Mouse (Mus musculus): ENCODE data around the gene Gdpd5.
"Not testable (repeated sequence)": the region's sequence is repeated elsewhere in the genome, so short reads cannot be mapped to it uniquely, and the experiment has no call there.

Gdpd5 gene

DNA sequence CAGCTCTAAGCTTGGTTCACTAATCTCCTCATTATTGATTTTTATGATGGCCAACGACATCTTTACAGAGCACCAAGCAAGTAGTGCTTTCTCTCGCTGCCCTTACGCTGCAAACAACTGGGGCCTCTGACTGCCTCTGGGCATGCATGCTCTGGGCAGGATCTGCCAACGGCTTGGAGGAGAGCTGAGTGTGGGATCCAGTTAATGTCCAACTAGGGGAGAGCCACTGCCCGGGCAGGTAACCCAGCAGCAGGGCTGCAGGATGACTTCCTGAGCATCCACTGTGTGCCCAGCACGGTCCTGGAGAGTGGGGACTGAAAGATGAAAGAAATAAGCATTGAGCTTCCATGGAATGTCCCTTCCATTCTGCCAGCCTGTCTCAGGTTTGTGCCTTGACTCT, 14.5 kb upstream of the Gdpd5 start:
- no peak for DNase-seq

DNA sequence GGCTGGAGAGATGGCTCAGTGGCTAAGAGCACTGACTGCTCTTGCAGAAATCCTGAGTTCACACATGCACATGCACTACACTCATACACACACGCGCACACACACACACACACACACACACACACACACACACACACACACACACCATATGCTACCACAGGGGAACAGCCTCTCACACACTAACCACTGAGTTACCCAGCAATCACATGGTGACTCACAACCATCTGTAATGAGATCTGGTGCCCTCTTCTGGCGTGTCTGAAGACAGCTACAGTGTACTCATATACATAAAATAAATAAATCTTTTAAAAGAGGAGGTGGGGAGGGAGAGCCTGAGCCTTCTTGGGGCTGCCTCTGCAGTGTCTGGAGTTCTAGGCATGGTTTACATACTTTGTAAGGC, 6.9 kb upstream of the Gdpd5 start:
- DNase-seq, result not testable (repeated sequence)

DNA sequence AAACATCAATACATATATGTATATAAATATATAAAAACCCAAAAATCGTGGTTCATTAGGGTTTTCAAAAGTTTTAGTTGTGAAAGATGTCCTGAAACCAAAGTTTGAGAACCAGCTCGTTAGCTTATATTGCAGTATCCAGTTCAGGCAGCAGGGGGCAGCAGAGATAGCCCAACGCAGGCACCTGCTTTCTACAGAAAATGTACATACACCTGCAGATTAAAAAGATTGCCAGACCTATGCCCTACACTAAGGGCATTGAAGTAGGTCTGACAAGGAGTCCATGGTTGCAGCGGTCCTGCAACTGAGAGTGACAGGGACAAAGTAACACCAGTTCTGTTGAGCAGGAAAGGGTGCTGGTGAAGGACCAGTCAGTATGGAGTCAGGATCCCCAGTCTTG, 5.8 kb upstream of the Gdpd5 start:
- peak in 1 of 2 experiments; percentile 85 for DNase-seq

DNA sequence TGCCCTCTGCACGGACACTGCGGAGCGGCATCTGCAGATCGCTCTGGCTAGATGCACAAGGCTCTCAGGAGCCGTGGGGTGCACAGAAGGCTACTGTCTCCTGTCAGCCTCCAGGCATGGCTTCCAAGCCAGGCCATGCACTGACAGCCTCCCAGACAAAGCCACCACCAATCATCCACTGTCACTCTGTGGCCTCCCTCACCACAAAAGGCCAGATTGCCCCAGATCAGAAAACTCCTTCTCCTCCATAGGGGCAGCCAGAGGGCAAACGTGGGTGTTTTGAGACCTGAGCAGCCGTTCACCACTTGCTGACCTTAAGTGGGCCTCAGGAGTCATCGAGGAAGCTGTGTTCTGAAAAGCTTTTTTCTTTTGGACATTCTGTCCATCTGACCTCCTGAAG, 2.3 kb upstream of the Gdpd5 start:
- DNase-seq, result no peak

DNA sequence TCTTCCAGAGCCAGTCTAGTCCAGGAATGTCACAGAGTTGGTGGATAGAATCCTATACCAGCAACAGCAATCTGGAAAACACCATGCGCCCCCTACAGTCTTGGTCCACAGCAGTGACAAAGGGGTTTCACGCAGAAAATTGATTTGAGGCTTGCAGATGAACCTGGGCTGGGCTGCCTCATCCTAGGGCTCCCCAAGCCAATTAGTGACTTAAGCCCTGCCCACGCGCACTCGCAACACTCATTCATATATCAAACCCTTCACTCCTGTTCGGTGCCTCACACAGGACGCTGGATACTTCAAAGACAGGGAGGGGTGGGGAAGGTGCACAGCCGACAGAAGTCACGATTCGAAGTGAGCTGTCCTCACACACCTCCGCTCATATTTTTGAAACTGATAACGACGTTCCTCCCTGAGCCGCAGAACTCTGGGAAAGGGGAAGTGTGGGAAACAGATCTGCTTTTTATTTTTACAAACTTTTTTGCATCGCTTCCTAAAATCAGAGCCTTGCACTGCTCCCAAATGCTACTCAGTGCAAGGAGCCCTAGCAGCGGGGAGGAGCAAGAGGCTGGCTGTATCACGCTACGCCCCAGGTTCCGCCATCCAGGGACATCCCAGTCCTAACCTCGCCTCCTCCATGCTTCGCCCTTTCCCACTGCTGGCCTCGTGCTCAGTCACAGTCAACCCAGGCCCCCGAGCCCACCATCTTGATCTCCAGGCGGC, 562 bp upstream of the Gdpd5 start:
- DNase-seq, result no peak

DNA sequence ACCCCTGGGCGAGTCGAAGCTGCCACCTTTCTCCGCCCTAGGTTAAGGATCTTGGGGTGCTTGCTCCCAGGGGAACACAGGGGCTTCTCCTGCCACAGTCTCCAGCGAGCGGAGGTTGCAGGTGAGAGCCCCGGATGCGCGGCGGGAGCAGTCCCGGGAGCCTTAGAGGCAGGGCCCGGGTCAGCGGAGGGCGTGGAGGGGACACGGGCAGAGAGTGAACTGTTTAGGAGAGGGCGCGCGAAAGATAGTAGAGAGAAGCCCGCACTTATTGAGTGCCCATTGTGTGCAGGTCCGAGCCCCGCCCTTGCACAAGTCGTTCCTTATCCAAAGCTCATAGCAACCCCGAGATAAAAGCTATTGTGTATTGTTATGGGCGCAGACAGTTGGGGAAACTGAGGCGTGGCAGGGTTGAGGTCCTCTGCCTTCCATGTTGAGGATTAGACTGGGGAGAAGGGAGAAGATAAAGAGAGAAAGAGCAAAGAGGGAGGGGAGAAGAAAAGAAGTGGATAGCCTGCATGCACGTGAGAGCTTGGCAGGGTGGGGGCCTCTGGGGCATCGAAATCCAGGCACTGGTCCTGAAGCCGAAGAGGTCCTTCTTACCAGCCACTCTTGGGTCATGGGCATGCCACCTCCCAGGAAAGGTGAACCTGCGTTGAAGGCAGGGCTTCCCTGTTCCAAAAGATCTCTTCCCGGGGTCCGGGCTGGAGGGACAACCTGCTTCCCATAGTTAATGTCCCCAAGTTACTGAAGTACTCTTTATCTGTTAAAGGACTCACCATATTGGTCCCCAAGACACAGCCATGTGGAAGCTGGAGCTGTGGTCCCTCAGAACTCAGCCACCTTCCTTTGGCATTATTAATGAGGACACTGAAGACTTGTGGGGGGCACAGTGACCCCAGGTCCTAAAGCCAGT, 1.1 kb downstream of the Gdpd5 start:
- peak in 1 of 2 experiments; percentile 11 for DNase-seq

DNA sequence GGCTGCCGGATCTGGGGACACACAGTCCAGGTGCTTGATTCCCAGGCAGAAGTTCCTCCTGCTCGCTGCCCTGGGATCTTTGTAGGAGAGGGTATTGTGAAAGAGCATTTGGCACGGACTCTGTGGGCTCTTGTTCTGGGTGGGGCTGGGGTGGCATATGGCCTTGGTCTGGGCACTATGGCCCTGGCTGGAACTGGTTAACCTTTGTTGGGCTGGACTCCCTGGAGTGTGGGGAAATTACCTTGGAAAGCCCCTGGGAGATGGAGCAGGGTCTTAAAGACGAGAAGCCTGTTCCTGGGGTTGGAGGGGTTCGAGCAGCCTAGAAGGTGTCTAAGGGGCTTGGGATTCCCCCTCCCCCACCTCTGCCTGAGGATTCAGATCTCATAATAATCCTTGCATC, 2.0 kb downstream of the Gdpd5 start:
- DNase-seq, result no peak

DNA sequence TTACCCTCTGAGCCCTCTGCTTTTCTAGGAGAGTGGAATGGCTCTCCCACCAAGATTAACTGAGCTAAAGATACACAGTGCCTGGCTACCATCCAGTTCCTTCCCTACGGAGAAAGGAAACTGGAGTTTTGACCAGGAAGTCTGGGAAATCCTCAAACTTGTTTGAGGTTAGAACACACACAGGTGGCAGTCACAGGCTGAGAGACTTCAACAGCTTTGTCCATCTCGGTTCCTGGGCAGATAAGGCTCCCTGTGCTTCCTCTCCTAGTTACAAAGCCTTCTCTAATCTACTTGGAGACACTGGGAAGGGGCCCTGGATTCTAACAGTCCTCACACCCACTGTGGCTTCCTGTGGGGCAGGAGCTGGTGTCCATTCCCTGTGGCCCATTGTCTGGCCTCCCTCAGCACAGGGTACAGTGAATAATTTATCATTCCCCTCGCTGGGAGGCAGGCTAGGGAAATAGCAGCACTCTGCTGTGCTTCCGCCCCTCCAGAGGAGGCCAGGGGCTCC, 2.9 kb downstream of the Gdpd5 start:
- peak in 1 of 2 experiments; percentile 41 for DNase-seq

DNA sequence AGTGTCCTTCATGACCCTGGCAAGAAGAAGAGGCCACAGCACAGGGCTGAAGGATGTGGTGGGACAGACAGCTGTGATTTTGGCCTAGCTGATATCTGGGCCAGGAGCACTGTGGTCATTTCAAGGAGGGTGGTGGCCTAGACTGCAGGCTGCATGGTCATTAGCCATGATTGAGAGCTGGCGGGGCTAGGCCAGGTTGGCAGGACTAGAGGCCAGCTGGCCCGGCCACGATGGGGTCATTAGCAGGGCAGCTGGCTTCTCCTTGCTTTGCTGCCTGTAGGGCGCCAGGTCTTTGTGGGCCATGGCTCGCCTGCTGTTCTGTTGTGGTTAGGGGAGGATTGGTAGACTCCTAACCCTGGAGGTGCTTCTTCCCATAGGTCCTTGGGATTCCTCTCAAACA, 4.8 kb downstream of the Gdpd5 start:
- no peak for DNase-seq

DNA sequence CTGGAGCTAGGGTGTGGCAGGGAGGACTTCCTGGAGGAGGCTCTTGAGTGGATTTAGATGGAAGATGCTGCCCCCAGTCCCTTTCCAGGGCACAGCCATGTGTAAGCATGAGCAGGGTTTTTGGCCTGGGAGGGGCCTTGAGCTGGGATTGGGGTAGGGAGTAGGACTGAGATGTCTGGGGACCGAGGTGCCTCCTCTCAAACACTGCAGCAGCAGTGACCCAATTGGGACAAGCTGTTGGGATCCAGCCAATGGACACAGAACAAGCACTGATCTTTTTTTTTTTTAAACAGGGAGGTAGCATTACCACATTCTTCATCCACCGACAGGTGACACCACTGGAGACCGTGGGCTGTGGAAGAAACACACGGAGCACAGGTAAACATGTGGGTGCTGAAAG, 5.6 kb downstream of the Gdpd5 start:
- no peak for DNase-seq

DNA sequence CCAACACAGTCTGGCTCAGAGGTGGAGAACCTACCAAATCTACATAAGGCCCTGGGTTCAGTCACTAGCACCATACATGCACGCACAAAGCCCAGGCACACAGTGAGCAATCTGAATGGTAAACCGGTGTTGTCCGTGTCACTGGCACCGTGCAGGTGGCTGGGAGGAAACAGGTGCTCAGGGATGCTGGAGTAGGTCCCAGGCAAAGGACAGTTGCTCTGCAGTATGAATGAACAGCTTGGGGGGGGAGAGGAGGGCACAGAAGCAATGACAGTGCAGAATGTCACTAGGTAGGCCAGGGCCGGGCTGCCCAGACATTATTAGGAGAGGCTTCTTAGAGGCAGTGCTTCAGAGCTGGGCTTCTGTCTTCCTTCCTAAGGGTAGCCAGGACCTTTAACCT, 6.1 kb downstream of the Gdpd5 start:
- no peak for DNase-seq

DNA sequence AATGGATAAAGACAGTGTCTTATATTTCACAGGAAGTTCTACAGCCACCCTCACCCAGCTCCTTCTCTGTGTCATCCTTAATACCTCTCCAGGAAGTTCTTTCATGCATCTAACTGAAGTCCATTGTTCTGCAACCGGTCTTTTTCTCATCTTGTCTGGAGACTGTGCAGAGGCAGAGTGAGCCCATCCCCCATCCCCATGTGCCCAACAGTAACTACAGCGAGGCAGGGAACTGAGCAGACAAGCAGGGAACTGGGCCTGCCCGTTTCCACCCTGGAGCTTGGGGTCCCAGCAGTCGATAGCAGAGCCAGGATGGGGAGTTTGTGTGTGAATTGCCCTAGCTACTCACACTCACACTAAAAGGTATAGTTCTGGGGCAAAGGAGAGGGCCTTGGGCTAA, 9.3 kb downstream of the Gdpd5 start:
- no peak for DNase-seq

DNA sequence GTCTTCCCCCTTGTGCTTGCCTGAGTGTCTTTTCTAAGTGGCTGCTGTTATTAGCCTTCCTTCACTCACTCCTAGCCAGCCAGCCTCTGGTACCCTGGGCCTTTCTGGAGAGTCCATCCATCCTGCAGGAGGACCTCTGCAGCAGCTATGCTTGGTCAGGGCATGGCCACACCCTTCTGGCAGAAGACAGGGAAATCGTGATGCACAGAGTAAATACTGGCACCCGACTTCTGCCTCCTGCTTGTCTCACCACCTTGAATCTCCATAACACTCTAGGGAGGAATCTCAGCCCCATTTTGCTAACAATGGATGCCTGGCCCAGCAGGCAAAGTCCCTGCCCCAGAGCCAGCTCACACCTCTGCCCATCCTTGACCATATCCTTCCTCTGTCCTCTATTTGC, 11.5 kb downstream of the Gdpd5 start:
- DNase-seq, result no peak

DNA sequence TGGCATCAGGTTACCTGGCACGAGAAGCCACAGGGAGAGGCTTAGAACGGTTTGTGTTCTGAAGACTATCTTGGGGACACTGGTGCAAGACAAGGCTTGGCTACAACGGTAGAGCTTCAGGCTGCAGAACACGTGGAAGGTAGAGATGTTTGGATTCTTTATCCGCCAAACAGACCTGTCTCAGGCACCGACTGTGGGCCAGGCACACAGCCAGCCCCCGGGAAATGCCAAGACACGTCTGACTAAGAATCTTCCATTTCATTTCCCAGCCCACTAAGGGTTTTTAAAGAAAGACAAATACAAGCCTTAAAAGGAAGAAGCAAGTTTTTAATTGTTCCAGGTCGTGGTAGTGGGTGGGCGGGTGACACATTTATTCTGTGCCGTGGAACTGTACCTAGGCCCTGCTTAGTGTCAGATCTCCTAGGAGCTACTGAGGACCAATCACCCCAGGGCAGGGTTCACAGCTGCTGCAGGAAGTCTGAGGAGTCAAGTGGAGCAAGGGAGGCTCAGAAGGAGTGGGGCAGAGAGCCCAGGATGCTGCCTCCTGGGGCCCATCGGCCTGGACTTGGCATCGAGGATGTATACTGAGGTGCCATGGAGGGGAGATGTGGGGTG, 12.6 kb downstream of the Gdpd5 start:
- no peak for DNase-seq

DNA sequence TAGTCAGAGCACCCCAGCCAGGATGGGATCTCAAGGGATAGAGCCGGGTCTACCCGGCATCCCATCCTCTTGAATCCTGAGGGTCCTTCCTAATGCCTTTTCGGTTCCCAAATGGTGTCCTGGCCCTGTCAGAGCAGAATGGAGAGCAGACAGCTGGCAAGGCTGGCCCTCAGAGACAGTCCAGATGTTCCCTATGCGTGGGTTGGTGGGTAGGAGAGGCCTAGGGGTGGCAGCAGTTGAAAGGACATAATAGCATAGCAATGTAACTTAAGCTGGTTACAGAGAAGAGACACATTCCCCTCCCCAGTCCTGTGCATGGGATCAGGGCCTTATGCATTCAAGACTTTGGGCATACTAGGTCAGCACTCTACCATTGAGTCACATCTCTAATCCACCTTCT, 14.2 kb downstream of the Gdpd5 start:
- DNase-seq, result no peak

DNA sequence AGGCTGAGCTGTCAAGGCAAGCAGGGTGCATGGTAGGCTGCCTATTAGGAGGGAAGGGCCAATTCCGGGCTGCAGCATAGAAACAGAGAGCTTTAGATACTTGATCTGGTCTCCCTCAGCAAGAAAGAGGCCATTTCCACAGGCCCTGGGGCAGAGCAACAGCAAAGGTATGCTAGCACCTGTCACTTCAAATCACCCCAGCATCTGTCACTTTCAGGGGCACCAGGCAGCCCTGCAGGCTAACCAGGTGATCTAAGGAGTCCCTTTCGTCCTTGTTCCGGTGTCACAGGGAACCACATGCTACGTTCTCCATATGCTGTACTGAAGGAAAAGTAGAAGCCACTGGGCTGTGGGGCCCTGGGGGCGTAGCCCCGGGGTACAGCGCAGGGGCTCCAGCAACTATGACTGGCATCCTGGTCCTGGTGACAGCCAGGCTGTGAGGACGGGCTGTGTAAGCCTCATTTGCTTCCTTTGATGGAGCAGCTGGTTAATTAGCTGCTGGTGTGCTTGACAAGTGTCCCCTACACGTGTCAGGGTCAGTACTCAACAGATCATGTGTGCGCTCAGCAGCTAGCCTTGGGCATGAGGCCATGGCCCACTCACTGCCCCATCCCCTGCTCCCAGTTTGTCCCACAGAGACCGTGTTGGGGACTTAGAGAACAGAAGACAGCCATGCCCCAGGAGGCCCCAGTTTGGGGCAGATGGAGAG, 14.8 kb downstream of the Gdpd5 start:
- DNase-seq, result no peak

DNA sequence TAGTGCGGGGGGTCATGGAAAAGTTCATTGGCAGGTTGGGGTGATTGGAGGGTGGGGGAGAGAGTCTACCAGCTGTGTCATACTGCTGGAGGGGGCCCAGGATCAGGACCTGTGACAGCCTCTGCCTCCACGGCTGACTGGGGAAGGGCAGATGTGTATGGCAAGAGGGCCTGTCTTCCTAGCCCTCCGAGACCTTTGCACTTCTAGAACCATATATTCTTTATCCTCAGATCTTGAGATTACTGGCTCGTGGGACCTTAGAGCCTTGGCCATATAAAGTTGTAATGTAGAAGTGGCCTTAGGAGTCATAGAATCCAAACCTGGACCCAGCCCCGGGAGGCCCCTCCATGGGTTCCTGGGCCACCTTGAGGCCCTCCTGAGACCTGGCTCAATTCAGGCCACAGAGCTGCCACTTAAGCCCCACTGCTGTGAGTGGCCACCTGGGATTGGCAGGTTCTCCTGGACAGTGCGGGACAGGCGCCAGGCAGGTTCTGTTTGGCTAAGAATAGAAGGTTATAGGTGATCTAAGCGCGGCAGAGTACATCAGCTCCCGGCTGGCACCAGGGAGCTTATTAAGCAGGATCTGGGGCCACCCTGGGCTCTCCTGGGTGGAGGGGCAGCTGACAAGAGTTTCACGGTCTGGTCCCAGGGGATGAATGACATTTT, 15.9 kb downstream of the Gdpd5 start:
- no peak for DNase-seq

DNA sequence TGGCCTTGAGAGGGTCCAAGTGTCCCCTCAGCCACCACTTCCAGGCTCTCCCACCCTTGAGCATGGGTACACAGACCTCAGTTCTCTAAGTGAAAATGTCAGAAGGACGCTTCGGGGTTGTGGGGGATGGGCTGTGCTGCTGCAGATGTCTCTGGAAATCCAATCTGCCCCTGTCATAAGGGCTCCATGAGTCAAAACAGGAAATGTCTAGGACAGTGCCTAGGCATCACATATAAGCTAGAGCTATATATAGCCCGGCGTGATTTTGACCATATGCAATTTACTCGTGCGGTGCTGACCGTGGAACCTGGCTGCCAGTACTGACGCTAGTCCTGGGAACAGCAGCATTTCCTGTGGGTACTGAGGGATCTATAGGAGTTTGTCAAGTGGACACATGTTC, 20.2 kb downstream of the Gdpd5 start:
- DNase-seq, result no peak

DNA sequence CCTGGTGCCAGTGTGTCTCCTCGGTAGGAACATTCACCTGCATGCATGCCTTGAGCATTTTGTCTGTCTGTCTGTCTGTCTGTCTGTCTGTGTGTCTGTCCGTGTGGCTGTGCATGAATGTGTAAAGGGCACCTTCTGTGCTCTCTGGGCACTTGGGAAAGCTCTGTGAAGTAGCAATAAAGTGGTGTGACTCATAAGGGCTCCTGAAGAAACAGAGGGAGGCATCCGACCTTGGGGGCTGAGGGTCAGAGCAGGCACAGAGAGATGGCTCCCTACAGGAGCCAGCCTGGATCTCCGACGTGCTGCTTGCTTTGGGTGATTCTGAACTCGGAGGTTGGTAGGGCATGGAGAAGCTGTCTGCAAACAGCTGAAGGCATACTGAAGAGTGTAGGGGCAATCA, 21.3 kb downstream of the Gdpd5 start:
- no peak for DNase-seq

DNA sequence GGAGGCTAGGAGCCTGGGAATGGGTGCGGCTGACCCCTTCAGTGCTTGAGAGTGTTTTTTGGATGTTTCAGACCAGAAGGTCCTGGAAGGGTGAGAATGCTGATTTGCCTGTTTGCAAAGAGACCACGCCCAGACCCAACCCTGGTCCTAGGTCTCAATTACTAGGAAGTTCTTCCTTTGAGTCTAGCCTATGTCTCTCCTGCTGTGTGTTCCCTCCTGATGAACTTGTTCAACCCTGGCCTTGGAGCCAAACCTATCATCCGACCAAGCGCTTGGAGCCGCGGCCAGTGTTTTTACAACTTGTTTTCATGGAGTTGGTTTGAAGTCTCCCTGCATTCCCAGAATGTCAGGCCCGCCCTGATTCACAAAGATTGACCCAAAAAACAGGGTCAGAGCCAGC, 22.0 kb downstream of the Gdpd5 start:
- no peak for DNase-seq

DNA sequence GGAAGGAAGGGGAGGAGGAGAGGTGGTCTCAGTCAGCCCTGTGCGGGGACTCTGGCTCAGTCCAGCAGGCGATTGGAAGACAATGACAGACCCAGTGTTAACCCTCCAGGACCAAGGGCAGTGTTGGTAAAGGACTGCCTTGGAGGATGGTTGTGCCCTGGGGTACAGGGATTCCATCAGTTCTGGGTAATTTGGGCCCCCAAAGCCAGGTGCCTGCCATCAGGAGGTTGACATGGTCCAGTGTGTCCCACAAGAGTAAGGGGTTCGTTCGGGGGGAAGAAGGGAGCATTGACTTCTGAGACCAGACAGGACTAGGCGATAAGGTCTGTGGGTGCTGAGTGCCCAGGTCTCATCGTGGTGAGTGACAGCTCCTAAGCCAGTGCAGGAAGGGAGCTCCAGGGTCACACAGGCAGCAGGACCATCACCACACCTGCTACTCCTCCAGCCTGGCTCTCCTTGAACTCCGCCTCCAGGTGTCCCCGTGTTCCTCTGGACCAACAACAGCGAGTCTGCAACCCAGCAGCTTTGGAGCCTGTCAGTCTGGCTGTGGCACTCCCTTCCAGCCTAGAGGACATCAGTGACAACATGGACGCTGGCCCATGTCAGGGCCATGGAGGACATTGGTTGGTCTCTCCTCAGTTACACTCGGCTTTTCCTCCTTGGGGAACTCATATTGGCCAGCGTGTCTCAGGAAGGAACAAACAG, 23.0 kb downstream of the Gdpd5 start:
- no peak for DNase-seq

Data from kidney, adult 8-10 months (tissue).